Mouse (Mus musculus): Measurements from ENCODE around the gene Map2k6.

Gene Map2k6

GRCm38 (mm10) chr11:110450091-110450757 is 51.3 kb downstream of the Map2k6 start:
- no peak for DNase-seq (ENCODE audit: low read depth, low spot score)

- DNase-seq (ENCODE audit: low read depth, low spot score): no peak
These were observed 51.8 kb downstream of the Map2k6 start for GRCm38 (mm10) chr11:110450758-110451121.

GRCm38 (mm10) chr11:110451590-110451989 is 52.7 kb downstream of the Map2k6 start:
- no peak for DNase-seq (ENCODE audit: low read depth, low spot score)

- no peak for DNase-seq (ENCODE audit: low read depth, low spot score)
These were observed 54.7 kb downstream of the Map2k6 start for GRCm38 (mm10) chr11:110453445-110454154.

DNA sequence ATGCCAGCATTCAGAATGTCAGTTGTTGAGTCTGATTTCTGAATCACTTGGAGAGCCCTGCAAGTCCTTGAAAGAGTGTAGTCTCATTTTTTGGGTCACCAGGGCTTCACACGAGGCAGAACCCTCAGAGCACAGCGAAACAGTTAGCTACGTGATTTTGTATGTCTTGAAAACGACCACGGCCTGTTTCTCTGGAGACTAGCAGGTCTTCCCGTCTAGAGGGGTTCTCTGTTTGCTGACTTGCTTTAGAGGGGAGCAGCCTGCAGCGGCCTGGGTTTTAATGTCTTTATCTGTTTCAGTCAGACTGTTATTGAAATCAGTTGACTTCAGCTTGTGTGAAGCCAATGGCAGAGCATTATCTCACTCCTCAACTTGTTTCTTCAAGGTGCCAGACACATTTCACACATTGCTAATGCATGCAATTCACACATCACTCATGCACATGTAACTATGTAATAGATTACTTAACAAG is 58.6 kb downstream of the Map2k6 start:
- no peak for DNase-seq (ENCODE audit: low read depth, low spot score)

GRCm38 (mm10) chr11:110460480-110460879 is 61.6 kb downstream of the Map2k6 start:
- no peak for DNase-seq (ENCODE audit: low read depth, low spot score)

- DNase-seq (ENCODE audit: low read depth, low spot score): no peak
These were observed 62.8 kb downstream of the Map2k6 start for GRCm38 (mm10) chr11:110461560-110462331.

DNA sequence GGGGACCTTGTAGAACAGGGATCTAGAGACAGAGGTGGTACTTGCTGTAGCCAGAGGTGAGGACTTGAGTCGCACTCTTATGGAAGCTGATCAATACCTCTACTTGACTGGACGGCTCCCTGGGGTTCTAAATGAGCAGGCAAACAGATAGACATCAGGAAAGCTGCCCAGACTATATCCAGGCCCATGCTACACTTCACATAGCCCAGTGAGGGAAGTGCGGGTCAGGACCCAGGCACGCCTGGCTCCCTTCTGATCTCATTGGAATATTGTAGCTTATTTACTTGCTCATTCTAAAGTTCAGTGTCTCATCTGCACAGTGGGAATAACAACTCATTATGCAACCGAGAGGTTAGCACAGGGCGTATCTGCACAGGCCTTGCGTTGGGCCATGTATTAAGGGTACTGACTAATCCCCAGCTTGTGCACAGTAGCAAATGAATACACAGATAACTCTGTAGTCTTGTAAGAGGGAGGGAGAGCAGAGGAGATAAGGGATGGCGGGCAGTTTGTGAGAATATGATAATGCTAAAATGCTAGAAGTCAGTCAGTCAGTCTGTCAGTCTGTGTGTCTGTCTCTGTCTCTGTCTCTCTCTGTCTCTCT is 64.2 kb downstream of the Map2k6 start:
- no peak for DNase-seq (ENCODE audit: low read depth, low spot score)

DNA sequence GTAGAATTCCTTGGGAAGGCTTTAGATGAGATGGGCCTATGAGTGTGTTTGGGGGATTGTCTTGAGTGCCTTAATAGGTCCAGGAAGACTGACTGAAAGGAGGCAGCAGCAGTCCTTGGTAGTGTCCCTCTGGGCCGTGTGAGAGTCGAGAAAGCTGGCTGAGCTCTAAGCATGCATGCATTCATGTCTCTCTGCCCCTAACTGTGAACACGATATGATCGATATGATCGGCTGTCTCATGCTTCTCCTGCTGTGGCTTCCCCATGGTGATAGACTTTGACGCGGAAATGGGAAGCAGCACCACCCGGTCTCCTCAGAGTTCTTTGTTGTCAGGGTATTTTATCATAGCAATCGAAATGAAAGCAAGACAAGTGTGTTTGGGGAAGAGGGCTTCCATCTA is 64.9 kb downstream of the Map2k6 start:
- no peak for DNase-seq (ENCODE audit: low read depth, low spot score)

GRCm38 (mm10) chr11:110469054-110469453 is 70.1 kb downstream of the Map2k6 start:
- DNase-seq (ENCODE audit: low read depth, low spot score): no peak

DNA sequence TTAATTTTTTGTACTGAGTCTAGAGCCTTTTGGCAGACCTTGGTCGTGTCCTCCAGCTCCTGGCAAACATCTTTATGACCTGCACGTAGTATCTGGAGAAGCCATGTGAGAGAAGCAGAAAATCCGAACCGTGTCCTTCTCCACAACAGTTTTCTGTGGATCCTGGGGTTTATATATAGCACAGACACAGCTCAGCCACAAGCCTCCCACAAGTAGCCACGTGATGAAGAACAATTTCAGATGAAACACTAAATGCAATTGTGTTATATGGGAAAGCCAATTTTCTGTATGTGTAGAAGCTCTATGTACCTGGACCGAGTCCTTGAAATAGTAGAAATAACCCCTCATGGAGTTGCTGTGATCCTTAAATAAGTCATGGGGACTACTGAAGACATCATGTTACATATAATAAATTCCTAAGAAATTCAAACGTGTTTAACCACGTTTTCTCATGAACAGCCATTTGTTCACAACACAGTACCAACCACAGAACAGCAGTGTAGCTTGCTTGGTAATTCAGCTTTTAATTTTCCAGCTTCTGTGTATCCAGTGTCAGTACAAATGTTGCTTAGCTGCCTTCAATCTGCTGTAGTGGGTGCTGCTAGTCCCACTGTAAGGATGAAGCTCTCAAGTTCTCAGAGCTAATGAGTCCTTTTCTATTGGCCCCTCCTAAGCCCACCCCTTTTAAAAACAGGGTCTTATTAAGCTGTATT is 71.8 kb downstream of the Map2k6 start:
- DNase-seq (ENCODE audit: low read depth, low spot score): no peak

DNA sequence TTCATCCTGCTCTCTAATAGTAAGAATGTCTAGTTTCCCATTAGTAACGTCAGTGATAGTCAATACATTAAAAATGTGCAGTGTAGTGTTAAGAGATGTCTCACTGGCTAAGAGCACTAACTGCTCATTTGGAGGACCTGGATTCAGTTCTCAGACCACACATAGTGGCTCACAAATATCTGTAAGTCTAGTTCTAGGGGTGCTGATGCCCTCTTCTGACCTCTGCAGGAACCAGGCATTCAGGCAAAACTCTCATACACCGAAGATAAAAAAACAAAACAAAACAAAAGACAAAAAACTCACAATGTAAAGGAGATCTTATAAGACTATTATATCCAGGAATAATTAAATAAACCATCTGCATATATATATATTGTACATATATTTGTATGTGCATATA is 72.4 kb downstream of the Map2k6 start:
- no peak for DNase-seq (ENCODE audit: low read depth, low spot score)

DNA sequence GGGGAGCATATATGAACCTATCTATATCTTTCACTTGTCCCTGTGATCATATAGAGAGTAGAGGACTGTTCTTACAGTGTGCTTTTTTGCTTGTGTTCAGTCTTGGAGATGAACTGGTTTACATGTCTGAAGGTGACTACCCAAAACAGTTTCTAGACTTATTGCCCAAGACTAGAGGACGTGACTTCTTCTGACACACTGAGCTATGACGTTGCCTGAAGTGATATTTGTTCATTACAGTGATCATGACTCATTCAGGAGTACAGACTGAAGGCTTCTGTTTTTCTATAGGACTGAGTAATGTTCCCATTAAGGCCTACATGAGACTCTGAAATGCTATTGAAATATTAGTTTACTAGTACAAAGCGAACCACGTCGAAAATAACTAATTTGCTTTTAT is 73.2 kb downstream of the Map2k6 start:
- DNase-seq (ENCODE audit: low read depth, low spot score): no peak

DNA sequence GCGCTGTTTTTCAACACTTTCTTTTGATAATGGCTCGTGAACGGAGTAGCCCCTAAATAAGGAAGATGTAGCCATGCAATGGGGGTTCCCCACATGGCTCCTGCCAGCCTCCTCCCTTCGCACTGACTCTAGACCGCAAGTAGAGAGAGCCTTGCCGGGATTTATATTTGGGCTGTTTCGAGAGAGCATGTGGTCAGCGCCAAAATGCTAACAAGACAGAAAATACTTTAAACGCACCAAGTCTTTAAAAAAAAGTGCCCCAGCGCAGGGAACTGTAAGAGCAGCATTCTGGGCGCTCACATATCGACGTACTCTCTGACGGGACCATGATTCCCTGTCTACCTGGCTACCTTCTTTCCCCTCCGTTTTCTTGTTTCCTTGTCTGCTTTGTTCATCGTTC is 74.6 kb downstream of the Map2k6 start:
- DNase-seq (ENCODE audit: low read depth, low spot score): no peak

GRCm38 (mm10) chr11:110476361-110477151 is 77.6 kb downstream of the Map2k6 start:
- DNase-seq (ENCODE audit: low read depth, low spot score): no peak

DNA sequence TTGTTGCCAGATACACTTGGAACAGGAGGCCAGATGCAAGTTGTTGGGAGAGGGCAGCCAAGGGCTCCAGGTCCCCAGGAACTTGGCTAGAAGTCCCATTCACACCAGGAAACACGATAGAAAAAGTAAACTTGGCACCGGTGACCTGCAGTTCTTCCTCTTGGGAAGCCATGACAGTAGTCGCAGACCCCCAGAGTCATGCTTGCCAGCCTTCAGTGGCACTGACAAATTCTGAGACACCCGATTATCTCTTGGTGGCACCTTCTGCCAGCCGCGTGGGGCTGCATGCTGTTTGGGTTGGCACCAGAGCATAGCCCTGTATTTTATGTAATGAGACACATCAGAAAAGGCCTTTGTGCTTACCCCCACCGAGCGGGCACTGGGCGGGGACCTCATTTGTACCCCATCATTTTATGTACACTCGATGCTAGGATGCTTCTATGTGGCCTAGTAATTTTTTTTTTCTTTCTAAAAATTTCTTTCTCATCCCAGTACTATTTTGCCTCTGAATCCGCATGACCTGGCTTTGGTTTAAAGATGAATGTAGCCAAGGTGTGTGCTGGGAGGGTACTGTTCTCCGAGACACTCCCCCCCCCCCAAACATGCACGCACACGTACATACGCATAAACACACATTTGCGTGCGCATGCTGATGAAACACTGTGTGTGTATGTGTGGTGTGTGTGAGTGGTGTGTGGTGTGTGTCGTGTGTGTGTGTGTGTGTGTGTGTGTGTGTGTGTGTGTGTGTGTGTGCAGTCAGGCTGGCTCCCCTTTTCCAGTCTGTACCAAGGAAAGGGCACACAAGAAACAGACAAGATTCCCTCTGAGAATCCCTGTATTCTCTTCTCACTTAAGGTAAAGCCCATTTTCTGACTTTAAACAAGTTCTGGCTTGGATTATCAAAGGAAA is 79.3 kb downstream of the Map2k6 start:
- DNase-seq (ENCODE audit: low read depth, low spot score): no peak

DNA sequence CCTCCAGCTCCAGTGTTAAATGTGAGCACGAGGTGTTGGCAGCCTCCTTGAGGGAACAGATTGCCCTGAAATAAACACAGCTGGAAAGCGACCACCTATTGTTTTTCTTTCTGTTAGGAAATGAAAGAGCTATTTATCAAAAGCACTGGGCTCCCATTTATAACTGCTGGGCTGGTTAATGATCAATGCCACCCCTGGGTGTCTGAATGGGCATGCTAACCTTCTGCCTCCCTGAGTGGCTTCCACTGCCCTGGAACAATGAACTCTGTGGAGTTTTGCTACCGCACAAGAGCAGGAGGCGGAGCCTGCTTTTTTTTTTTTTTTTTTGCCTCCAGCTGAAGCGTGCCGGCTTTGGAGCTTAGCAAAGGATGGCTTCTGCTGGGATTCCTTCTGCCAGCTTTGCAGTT is 80.1 kb downstream of the Map2k6 start:
- no peak for DNase-seq (ENCODE audit: low read depth, low spot score)

- DNase-seq (ENCODE audit: low read depth, low spot score): no peak
These were observed 82.5 kb downstream of the Map2k6 start for GRCm38 (mm10) chr11:110481406-110481805.

GRCm38 (mm10) chr11:110482176-110482575 is 83.3 kb downstream of the Map2k6 start:
- no peak for DNase-seq (ENCODE audit: low read depth, low spot score)

- DNase-seq (ENCODE audit: low read depth, low spot score): no peak
These were observed 83.7 kb downstream of the Map2k6 start for GRCm38 (mm10) chr11:110482649-110483048.
